Mouse (Mus musculus) intestine, embryonic 15.5 days (tissue): ENCODE measurements around the gene Ano5. TPM values are rescaled to one million over a fixed set of nuclear protein-coding genes. Genes with fewer than 3 reads are reported as not detected.

Experiments used
- ATAC-seq: fragments of 200-750 bp; cut with Nextera tagmentation; 2 replicates; pipeline ENCODE4 v1.8.0; 2017; ENCODE audit warnings: moderate TSS enrichment, moderate library complexity
- H3K27ac ChIP-seq: fragments of 300-500 bp; sonication (generic); 2 replicates; pipeline ENCODE4 v1.5.1; 2015; ENCODE audit warnings: mild to moderate bottlenecking, inconsistent platforms
- H3K27me3 ChIP-seq: fragments of 300-500 bp; sonication (generic); replicated peaks from 2 replicates; pipeline ENCODE4 v1.6.1; 2015; ENCODE audit warnings: inconsistent platforms
- H3K36me3 ChIP-seq: fragments of 300-500 bp; sonication (generic); 2 replicates; pipeline ENCODE4 v1.6.1; 2015; ENCODE audit warnings: inconsistent platforms
- H3K4me1 ChIP-seq: fragments of 300-500 bp; sonication (generic); replicated peaks from 2 replicates; pipeline ENCODE4 v1.6.1; 2015; ENCODE audit warnings: inconsistent platforms
- H3K4me2 ChIP-seq: fragments of 300-500 bp; sonication (generic); replicated peaks from 2 replicates; pipeline ENCODE4 v1.6.1; 2015; ENCODE audit warnings: mild to moderate bottlenecking, inconsistent platforms
- H3K4me3 ChIP-seq: fragments of 300-500 bp; sonication (generic); replicated peaks from 2 replicates; pipeline ENCODE4 v1.5.1; 2015; ENCODE audit warnings: inconsistent platforms
- H3K9ac ChIP-seq: fragments of 300-500 bp; sonication (generic); 2 replicates; pipeline ENCODE4 v1.6.1; 2015; ENCODE audit warnings: inconsistent platforms
- H3K9me3 ChIP-seq: fragments of 300-500 bp; sonication (generic); 2 replicates; pipeline ENCODE4 v1.6.1; 2016; ENCODE audit warnings: inconsistent platforms
- WGBS: fragments of 180-500 bp; shearing (Covaris S2); methylation state at CpG from one replicate; pipeline ENCODE4 v1.1.7; 2015; 5-methylcytosine and 5-hydroxymethylcytosine counted together
- polyA plus RNA-seq: library from polyadenylated mRNA; unstranded; fragments of >200 nt; fragmentation: Nextera tagmentation; extraction: Ambion mirVana; gene quantifications from 2 replicates; pipeline ENCODE4 v1.2.1, GENCODE M21; 2015

Gene Ano5
- polyA plus RNA-seq, 1 experiment from 2014 or later, result 0.25 TPM

DNA sequence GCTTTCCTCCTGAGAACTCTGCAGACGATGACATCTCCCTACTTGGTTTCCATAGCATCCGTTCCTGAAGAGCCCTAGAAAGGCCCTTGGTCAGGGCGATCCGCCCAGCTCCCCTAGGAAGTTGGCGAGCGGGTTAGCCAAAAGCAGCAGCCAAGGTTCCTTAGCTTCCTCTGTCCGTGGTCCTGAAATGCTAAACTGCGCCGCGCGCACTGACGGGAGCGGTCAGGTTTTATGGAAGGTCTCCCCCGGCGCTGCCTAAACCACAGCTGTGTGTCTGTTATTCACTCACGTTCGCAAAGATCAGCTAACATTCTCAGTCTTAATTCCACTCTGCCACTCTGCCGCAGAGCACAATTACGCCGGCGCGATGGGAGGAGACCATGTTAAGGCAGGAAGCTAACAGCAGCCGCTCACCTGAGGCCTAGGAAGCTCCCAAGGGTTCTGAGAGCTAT lies 110.9 kb downstream of the Ano5 start, which contains the start of gene Slc17a6:
TSS of gene Slc17a6 (plus strand) at position 313 of the 452 bp plus-strand sequence.
- no peaks in the 10 kb centered on the region; the same call in 1 of the 2 replicates for H3K4me1 ChIP-seq
- no peak within 1 kb of the TSS for H3K4me2 ChIP-seq
- no peak within 1 kb of the TSS for H3K4me3 ChIP-seq
- H3K9me3 ChIP-seq, result no peaks in the 10 kb centered on the region
- no peaks in the 10 kb centered on the region for H3K36me3 ChIP-seq
- WGBS, result under 1% methylated on average over 23 of the region's 23 CpGs
- H3K27ac ChIP-seq, result no peak within 1 kb of the TSS
- H3K27me3 ChIP-seq, result peaks cover 45% of the 10 kb centered on the region
- peak; percentile 23; the same call in 1 of the 2 replicates for ATAC-seq
- no peak within 1 kb of the TSS for H3K9ac ChIP-seq

DNA sequence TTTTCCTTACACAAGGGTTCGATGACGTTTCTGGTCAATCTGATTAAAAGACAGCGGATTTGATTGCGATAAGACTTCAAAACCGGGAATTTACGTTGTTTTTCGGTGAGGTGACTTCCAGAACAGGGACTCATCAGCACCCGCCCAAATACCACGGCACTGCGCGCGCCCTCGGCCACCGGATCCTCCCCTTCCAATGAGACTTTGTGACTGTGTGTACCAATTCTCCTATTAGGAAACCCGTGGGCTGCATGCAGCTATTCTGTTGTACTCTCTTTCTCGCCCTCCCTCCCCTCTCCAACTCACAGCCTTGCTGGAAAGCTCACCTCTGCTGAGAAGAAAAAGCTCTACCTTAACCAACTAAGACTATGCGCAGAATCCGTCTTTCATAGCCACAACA lies 111.4 kb downstream of the Ano5 start:
- Histone ChIP-seq H3K27me3 (peaks cover 50% of the 10 kb centered on the region), H3K4me3 (no peak overlapping the region), H3K27ac (no peak overlapping the region), H3K4me1 (no peaks in the 10 kb centered on the region; the same call in 1 of the 2 replicates), H3K9ac (no peak overlapping the region), H3K36me3 (no peaks in the 10 kb centered on the region), H3K9me3 (no peaks in the 10 kb centered on the region), H3K4me2 (no peak overlapping the region)
- WGBS, result under 1% methylated on average over 18 of the region's 18 CpGs
- ATAC-seq, result no peak

DNA sequence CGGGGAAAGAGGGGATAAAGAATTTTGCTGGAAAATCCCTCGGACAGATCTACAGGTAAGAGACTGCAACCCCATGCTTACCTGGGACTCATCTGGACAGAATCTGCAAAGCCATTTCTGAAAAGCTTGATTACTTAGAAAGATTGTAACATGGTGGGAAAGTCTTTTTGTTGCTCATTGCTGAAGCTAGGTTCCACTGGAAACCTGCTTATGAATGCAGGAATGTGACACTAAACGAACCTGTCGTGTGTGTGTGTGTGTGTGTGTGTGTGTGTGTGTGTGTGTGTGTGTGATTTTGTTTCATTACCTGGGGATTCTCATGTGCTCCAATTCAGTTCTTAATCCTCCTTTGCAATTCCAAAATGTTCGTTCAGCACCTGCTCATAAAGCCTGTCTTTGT lies 111.8 kb downstream of the Ano5 start:
- no peaks in the 10 kb centered on the region for H3K36me3 ChIP-seq
- no peak overlapping the region for H3K4me2 ChIP-seq
- 3% methylated on average over 5 of the region's 5 CpGs for WGBS
- no peak for ATAC-seq
- H3K9me3 ChIP-seq, result no peaks in the 10 kb centered on the region
- peaks cover 54% of the 10 kb centered on the region for H3K27me3 ChIP-seq
- no peaks in the 10 kb centered on the region; the same call in 1 of the 2 replicates for H3K4me1 ChIP-seq
- no peak overlapping the region for H3K27ac ChIP-seq
- no peak overlapping the region for H3K4me3 ChIP-seq
- H3K9ac ChIP-seq, result no peak overlapping the region

DNA sequence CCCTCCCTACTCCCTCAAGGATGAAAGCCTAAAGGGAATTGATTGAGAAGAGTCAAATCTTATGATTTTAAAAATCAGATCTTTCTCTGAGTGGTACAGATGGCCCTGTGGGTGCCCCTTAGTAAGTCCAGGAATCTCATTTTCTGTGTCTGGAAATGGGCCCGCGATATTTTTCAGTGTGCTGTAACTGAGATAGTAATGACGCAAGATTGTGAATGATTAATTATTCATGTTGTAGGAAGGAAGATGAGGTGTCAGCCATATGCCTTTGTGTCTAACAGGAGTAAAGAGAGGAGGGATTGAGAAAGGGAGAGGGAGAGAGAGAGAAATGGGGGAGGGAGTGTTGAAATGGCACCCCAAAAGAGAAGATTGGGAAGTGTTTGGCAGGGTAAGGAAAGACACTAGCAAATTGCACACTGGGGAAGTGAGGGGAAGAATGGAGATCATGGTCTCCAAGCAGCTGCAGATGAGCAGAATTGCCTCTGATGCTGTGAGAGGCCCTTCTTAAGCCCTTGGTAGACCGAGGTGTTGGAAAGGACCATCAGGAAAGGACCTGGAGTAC lies 113.6 kb downstream of the Ano5 start:
- Histone ChIP-seq H3K4me1 (no peaks in the 10 kb centered on the region; the same call in 1 of the 2 replicates), H3K9me3 (no peaks in the 10 kb centered on the region), H3K36me3 (no peaks in the 10 kb centered on the region), H3K27me3 (peaks cover 63% of the 10 kb centered on the region), H3K4me3 (no peak overlapping the region), H3K4me2 (no peak overlapping the region), H3K9ac (no peak overlapping the region), H3K27ac (no peak overlapping the region)
- no peak for ATAC-seq
- WGBS, result 5% methylated on average over 4 of the region's 4 CpGs

DNA sequence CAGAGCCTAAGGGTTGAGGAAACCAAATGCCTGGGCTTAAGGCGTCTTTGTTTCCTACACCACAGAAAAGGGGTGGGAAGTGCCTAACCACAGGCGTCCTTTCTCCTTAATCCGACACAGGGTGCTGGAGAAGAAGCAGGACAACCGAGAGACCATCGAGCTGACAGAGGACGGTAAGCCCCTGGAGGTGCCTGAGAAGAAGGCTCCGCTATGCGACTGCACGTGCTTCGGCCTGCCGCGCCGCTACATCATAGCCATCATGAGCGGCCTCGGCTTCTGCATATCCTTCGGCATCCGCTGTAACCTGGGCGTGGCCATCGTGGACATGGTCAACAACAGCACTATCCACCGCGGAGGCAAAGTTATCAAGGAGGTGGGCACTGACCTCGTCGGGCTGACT lies 114.3 kb downstream of the Ano5 start:
- Histone ChIP-seq H3K36me3 (no peaks in the 10 kb centered on the region), H3K9ac (no peak overlapping the region), H3K4me3 (no peak overlapping the region), H3K27ac (no peak overlapping the region), H3K4me2 (no peak overlapping the region), H3K27me3 (peaks cover 64% of the 10 kb centered on the region), H3K4me1 (no peaks in the 10 kb centered on the region; the same call in 1 of the 2 replicates), H3K9me3 (no peaks in the 10 kb centered on the region)
- WGBS, result 2% methylated on average over 23 of the region's 23 CpGs
- ATAC-seq, result no peak

DNA sequence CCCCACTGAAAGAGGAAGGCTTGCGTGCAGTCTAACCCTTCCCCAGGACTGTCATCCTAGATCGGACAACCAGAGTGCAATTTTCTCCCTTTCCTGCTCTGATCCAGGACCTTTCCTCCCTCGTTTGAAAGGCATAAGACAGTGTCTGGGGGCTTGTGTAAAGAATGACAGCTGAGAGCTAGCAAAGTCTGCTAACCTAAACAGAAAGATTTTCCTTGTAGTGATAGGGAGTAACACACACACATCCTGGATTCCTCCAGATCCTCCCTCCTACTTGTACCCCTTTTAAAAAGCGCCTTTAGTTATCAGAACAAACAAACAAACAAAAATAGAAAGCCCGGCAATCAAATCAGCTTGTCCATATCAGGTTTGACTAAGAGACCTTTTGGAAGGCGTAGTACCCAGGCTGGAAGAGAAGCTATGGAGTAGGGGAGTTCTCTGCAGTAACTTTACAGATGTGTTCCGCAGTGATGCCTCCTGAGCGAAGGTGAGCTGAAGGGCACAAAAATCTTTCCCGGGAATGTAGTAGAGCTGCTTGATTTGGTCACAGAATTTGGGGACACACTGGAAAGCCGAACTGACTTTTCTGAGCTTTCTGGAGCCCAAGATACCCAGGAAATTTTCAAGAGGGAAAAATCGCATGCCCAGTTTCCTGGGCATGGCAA lies 114.9 kb downstream of the Ano5 start:
- no peak for ATAC-seq
- 3% methylated on average over 11 of the region's 11 CpGs for WGBS
- no peak overlapping the region for H3K9ac ChIP-seq
- H3K4me1 ChIP-seq, result no peaks in the 10 kb centered on the region; the same call in 1 of the 2 replicates
- H3K9me3 ChIP-seq, result no peaks in the 10 kb centered on the region
- H3K27me3 ChIP-seq, result peaks cover 64% of the 10 kb centered on the region
- H3K36me3 ChIP-seq, result no peaks in the 10 kb centered on the region
- H3K4me2 ChIP-seq, result no peak overlapping the region
- no peak overlapping the region for H3K27ac ChIP-seq
- H3K4me3 ChIP-seq, result no peak overlapping the region

DNA sequence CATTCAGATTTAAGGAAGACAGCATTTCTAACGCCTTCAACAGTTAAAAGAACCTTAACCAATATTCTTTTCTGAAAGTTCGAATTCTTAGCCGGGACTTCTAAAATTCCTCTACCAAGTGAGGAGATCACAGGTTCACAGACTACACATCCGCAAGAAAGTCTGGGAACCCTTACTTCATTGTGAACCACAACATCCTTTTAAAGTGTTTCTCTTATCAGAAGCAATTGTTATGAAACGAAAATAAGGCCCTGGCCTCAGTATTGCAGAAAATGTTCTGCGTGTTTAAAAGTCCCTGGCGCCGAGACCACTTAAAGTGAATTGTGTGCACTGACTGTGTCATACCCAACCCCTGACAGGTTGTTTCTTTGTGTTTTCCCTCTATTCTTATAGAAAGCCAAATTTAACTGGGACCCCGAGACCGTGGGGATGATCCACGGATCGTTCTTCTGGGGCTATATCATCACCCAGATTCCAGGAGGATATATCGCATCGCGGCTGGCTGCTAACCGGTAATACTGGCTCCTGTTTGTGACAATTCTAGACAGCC lies 115.7 kb downstream of the Ano5 start:
- H3K27me3 ChIP-seq, result peaks cover 62% of the 10 kb centered on the region
- 2% methylated on average over 16 of the region's 16 CpGs for whole genome bisulfite sequencing

DNA sequence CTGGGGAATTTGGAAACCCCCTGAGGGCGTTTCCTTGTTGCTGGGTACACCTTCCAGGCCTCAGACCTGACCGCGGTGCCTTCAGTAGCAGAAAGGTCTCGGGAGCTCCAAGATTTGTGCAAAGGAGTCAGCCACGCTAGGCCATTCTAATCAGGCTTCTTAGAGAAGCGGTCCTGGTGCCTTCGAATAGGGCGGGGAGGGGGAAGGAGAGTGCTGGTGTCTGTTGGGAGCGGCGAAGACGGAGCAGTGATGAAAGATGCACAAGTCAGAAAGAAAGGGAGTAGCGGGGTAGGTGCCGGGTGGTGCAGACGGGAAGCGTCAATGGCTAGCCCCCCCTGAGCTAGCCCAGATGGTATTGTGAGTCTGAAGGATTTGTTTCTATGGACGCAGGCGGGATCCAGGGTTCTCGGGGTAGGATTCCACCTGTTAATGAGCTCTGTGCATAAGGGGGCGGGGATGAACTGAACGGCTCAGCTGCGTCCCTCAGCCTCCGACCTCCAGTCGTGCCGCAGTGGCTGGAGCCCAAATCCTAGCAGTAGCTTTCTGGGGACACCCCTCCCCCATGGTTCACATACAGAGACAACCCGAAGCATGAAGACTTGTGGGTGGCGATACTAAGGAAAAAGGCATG lies 116.3 kb downstream of the Ano5 start:
- 2% methylated on average over 26 of the region's 26 CpGs for WGBS

More for the DNA sequence above, 115.7 kb downstream of the Ano5 start:
- H3K36me3 ChIP-seq, result no peaks in the 10 kb centered on the region
- no peak overlapping the region for H3K9ac ChIP-seq
- H3K4me1 ChIP-seq, result no peaks in the 10 kb centered on the region; the same call in 1 of the 2 replicates
- no peak for ATAC-seq
- no peaks in the 10 kb centered on the region for H3K9me3 ChIP-seq
- H3K4me3 ChIP-seq, result no peak overlapping the region
- no peak overlapping the region for H3K4me2 ChIP-seq
- no peak overlapping the region for H3K27ac ChIP-seq

DNA sequence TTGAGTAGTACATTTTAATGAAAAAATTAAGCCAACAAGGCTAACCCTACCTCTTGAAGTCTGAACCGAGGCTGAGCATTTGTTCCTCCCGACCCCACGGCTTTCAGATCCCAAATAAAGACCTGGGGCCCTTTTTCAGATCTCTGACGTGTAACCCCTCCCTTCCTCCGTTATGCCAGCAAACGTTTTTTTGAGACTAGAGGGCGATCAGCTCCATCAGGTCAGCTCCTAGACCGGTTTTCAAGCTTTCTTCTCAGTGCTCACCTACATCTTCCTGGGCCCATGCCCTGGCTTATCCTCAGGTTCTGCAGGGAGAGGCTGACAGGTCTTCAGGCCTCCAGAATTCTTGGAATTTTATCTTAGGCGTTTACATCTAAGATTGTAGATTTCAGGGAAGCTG lies 116.8 kb downstream of the Ano5 start:
- H3K27me3 ChIP-seq, result peaks cover 55% of the 10 kb centered on the region
- H3K4me2 ChIP-seq, result no peak overlapping the region
- no peak overlapping the region for H3K27ac ChIP-seq
- H3K36me3 ChIP-seq, result no peaks in the 10 kb centered on the region
- H3K4me3 ChIP-seq, result no peak overlapping the region
- ATAC-seq, result no peak
- H3K9ac ChIP-seq, result no peak overlapping the region
- H3K4me1 ChIP-seq, result no peaks in the 10 kb centered on the region
- no peaks in the 10 kb centered on the region for H3K9me3 ChIP-seq
- 2% methylated on average over 9 of the region's 9 CpGs for WGBS

More for the DNA sequence above, 116.3 kb downstream of the Ano5 start:
- no peaks in the 10 kb centered on the region for H3K36me3 ChIP-seq
- H3K9me3 ChIP-seq, result no peaks in the 10 kb centered on the region
- no peak overlapping the region for H3K27ac ChIP-seq
- H3K4me2 ChIP-seq, result no peak overlapping the region
- no peak for ATAC-seq
- no peaks in the 10 kb centered on the region for H3K4me1 ChIP-seq
- no peak overlapping the region for H3K9ac ChIP-seq
- H3K4me3 ChIP-seq, result no peak overlapping the region
- peaks cover 56% of the 10 kb centered on the region for H3K27me3 ChIP-seq

DNA sequence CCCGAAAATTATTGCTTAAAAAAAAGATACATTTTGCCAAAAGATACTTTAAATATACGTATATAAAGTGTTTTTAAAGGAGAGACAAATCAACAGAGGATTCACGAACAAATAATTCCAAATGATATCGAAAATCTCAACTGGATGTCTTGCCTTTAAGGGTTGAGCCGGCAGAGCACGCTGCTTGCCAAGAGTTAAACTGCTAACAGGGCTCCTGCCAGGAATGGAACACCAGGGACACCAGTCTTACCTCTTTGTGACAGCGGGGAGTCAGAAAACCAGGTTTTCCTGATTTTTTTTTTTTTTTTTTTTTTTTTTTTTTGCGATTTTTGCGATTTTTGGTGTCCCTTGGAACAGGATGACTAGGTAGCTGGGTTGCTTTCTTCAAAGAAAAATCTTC lies 117.5 kb downstream of the Ano5 start:
- no peaks in the 10 kb centered on the region for H3K9me3 ChIP-seq
- no peak overlapping the region for H3K9ac ChIP-seq
- H3K4me2 ChIP-seq, result no peak overlapping the region
- H3K27me3 ChIP-seq, result peaks cover 55% of the 10 kb centered on the region
- no peaks in the 10 kb centered on the region for H3K4me1 ChIP-seq
- H3K36me3 ChIP-seq, result no peaks in the 10 kb centered on the region
- no peak overlapping the region for H3K4me3 ChIP-seq
- H3K27ac ChIP-seq, result no peak overlapping the region
- ATAC-seq, result no peak
- WGBS, result 4% methylated on average over 9 of the region's 9 CpGs

DNA sequence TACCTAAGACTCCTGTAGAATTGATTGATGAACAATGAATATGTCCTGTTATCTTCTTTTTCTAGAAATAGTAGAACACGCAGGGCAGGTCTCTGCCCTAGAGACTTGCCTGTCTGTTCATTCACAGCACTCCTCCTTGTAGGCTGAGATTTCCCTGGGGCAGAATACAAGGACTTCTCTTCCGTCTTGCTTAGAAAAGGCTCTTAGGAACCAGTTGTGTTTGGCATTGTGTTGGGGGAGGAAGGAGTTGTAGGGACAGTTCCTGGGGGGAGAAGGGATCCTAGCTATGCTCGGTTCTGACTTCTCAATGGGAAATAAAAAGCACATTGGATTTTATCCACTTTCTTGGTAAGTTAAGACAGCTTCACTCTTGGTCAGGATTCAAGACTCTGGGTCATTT lies 118.4 kb downstream of the Ano5 start:
- WGBS, result 5% methylated on average over 3 of the region's 3 CpGs
- Histone ChIP-seq H3K4me1 (no peaks in the 10 kb centered on the region), H3K4me2 (no peak overlapping the region), H3K4me3 (no peak overlapping the region), H3K9me3 (no peaks in the 10 kb centered on the region), H3K36me3 (no peaks in the 10 kb centered on the region), H3K9ac (no peak overlapping the region), H3K27ac (no peak overlapping the region), H3K27me3 (peaks cover 47% of the 10 kb centered on the region)
- ATAC-seq, result no peak

DNA sequence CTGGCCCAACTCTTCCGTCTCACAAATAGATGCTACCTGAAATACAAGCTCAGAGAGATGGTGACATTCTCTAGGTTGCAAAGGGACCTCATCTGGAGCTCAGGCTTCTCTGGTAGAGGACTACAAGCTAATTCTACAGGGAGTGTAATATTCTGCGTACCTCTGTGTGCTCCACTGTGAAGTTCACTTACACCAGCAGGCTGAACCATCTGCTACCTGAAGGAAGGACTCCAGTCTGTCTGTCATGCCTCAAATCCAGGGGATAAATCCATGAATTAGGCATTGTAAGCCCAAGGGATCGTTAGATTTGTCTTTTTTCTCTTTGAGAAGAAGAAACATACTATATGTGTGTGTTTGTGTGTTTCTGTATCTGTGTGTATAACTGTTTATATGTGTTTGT lies 120.3 kb downstream of the Ano5 start:
- H3K9me3 ChIP-seq, result no peaks in the 10 kb centered on the region
- H3K27me3 ChIP-seq, result peaks cover 29% of the 10 kb centered on the region
- no peak for ATAC-seq
- 62% methylated on average over 3 of the region's 3 CpGs for WGBS
- no peaks in the 10 kb centered on the region for H3K4me1 ChIP-seq
- H3K9ac ChIP-seq, result no peak overlapping the region
- no peak overlapping the region for H3K27ac ChIP-seq
- no peak overlapping the region for H3K4me2 ChIP-seq
- no peaks in the 10 kb centered on the region for H3K36me3 ChIP-seq
- H3K4me3 ChIP-seq, result no peak overlapping the region
